Mouse (Mus musculus) fibroblast of lung, adult 2 months (primary cell): ENCODE data around the gene Ly6g5c.

Experiments
- DNase-seq: peaks from one replicate; pipeline ENCODE4 v3.0.0-alpha.2; 2011; ENCODE audit warnings: low read depth

Ly6g5c gene

DNA sequence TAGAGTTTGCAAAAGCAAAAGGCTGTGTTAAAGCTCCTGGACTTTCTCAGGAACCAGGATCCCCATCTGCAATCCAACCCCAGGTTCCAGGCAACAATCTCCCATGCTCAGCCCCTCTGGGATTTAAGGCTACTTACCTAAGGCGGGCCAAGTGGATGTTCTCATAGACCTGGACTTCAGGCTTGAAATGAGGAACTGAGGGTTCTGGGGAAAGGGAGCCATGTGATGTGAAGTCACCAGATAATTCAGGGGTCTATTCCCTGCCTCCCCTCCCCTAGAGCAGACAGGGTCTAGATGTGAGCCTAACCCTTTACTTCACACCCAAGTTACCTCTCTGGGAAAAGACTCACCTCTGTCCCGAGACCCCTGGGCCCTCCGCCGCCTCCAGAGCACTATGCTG is 27.4 kb upstream of the Ly6g5c start:
- no peak for DNase-seq

DNA sequence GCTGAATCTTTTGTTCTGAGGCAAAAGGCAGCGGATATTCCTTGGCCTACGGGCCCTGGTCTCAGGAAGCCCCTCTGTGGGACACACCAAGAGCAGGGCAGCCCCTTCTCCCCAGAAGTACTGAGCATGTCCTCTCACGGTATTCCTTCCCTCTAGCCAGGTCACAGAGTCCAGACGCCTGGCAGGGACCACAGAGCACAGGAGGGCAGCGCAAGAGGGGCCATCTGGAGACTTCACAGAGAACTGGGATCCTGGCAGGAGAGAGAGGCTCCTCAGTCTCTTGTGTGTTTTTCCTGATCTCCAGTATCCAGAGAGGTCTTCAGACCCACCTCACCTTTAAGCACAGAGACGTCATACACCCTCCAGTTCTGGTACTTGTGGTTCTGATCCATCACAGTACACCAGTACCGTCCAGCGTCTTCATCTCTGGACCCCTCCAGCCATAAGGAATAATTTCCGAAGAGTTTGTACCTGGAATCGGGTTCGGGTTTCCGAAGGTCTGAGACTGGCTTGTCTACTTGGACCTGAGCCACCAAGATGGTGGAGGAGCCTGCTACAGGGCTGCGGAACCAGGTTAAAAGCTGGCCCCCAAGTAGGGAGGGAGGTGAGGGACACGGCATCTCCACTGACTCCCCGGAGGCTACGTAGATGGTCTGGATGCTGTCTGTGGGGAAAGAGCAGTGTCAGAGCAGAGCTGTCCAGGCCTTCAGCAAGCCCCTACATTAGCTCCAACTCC is 25.1 kb upstream of the Ly6g5c start:
- no peak for DNase-seq

DNA sequence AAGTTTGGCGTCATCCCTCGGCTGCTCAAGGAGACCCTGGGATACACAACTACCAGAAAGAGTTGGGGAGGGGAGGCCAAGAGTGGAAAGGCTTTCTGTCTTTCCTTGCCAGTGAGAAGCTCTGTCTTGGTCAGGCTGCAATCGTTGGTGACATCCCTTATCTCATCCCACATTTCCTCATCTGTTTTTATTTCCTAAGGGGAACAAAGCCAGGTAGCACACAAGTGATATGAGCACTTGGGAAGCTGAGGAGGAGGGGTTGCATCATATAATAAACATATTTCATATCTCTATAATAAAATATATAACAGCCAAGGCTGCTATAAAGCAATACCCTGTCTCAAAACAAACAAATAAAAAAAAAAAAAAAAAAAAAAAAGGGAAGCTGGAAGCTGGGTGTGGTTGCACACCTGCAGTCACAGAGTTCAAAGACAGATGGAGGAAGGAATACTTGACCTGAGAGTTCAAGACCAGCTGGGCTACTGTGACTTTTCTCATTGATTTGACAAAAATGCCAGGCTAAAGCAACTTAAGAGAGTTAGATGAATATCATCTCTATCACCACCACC is 24.1 kb upstream of the Ly6g5c start:
- no peak for DNase-seq

DNA sequence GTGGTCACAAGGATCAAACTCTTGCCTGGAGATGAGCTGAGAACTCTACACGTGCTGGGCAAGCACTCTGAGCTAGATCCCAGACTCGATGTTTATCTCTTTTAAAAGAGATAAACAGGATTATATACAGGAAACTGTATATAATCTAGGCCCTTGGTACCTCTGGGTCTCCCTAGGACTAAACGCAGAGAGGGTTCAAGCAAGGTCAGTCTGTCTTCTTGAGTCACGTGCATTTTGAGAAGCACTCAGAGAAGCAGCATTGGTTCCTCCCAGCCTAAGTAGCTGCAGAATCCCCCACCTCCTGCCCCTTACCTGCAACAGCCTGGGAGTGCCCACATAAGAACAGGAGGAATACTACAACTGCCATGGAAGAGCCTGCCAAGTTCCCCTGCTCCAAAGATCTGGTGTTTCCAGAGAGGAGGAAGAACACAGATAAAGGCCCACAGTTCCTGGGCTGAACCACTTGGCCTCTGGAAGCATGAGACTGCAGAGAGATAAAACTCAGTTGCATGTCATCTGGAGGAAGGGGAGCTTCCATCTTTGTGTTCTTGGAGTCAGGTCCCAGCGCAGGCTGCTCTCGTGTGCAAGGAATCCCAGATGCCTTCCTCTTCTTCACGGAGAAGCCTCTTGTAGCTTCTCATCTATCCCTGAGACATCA is 22.7 kb upstream of the Ly6g5c start, which contains the start of gene Ly6g6f:
Gene Ly6g6f (minus strand): TSS at position 403 of the 658 bp plus-strand sequence.
- no peak for DNase-seq

DNA sequence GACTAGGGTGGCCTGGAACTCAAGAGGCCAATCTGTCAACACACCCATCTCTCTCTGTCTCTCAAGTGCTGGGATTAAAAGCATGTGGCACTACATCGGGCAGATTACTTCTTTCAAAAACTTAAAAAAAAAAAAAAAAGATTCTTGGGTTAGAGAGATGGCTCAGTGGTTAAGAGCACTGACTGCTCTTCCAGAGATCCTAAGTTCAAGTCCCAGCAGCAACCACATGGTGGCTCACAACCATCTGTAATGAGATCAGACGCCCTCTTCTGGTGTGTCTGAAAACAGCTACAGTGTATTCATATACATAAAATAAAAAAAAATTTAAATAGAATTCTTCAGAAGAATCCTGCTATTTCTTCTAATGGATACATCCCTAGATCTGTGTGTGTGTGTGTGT is 19.9 kb upstream of the Ly6g5c start:
- no peak for DNase-seq

DNA sequence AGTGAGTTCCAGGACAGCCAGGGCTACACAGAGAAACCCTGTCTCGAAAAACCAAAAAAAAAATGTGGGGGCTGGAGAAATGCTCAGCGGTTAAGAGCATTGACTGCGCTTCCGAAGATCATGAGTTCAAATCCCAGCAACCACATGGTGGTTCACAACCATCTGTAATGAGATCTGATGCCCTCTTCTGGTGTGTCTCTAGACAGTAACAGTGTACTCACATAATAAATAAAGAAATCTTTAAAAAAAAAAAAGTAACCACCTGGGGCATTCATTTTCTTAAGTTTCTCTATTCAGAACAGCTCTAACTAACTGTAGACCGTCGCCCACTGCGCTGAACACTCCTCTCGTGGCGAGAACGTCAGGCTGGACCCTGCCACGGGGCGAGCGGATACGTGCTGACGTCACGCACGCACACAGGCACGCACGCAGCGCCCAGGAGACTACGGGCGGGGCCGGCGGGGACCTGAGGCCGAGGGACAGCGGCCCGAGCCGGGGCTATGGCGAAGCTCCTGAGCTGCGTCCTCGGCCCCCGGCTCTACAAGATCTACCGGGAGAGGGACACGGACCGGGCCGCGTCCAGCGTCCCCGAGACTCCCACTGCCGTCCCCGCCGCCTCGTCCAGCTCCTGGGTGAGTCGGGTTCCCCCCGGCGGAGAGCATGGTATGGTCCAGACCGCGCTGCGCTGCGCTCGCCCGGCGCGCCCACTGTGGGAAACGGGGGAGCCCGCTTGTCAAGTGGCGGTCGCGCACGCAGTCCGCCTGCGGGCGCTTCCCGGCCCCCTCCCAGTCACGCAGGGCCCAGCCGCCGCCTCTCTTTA is 19.0 kb upstream of the Ly6g5c start, which contains the start of gene Abhd16a:
Gene Abhd16a (plus strand): TSS at position 439 of the 820 bp plus-strand sequence.
- DNase-seq, result peak; percentile 71

DNA sequence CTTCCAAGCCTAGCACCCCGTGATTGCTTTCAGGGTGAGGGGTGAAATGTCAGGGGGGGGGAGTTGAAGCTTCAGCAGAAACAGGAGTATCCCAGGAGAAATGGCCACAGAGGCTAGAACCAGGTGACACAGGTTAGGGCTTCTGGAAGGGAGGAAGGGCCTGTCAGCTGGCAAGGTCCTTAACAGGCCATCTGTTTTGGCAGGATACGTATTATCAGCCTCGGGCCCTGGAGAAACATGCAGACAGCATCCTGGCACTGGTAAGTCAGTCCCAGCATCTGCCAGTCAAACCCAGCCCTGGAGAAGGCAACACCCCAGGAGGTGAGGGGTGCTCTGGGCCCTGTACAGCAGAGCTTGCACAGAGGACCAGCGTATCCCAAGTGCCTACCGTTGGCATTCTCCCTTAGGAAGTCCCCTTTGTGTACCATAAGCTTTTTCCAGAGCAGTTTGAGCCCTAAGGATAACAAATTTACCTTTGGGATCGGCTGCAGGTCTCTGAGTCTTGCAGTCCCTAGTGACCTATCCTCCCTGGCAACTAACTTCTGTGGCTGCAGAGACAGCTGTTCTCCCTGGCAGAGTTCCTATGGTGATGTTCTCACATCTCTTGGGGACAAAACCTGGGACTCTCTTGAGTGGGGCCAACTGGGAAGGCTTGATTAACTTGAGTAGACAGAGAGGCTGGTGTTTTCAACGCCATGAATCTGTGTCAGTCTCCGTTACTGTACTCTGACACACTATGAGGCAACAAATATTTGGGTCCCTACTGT is 17.7 kb upstream of the Ly6g5c start:
- DNase-seq, result no peak

DNA sequence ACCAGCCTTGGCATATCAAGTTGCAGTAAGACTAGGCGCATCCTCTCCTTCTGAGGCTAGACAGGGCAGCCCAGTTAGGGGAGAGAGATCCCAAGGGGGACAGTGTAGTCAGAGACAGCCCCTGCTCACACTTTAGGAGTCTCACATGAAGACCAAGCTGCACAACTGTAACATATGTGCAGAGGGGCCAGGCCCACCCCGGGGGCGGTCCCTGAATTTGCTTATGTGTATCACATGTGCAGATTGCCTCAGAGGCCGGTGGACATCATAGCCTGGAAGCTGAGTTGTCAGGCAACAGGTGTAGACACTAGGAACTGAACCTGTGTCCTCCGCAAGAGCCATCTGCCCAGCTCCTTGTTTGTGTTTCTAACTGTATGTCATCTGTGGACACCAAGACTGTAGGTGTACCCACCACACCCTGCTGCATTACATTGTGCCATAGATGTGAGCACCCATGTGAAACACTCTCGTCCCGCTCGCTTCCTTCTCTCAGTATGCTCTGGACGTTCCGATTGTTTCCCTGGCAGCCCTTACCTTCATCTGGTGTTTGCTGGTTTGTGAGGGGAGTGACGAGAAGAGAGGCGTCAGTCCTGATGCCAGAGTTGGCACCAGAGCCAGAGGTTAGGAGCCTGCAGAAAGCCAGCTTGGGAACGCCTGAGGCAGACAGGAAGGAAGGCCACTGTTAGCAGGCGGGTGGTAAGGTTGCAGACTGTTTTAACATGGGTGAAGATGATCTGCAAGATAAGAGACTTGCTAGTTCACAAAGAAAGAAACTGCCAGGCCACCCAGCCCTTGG is 15.5 kb upstream of the Ly6g5c start:
- DNase-seq, result no peak

DNA sequence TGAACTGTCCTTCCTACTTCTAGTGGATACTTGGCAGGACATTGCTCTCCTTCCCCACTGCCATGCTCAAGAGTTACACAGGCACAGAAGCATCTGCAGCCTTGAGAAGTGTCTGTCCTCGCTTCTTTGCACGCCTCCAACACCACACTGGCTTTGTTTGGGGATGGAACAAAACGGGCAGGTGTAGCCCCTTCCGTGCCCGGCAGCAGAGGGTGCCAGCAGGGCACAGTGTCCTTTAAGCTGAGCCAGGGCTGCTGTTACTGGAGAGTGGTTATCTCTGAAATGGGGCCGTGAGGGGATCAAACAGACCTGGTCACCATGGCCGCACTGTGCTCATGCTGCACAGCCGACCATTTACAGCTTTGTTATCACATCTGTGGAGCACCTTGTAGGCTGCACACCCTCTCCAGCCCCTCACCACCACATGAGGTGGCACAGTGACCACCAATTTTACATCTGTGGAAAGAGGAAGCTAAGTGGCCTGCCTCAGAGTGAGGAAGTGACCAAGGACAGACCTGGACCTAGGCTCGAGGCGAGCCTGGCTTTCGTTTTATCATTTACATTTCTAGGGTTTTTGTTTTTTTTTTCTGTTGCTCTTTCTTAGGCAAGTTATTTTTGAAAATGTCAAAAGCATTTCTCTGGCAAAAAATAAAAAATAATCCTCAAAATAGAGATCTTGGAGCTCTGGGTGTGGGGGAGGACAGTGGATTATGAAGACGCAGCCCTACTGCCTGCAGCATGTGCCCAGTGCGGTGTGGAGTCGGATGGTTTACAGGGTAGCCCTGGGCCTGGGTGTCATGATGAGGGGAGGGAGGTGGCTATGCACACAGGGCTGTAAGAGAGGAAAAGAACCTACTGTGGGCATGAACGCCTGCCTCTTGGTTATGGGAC is 13.4 kb upstream of the Ly6g5c start:
- DNase-seq, result no peak

DNA sequence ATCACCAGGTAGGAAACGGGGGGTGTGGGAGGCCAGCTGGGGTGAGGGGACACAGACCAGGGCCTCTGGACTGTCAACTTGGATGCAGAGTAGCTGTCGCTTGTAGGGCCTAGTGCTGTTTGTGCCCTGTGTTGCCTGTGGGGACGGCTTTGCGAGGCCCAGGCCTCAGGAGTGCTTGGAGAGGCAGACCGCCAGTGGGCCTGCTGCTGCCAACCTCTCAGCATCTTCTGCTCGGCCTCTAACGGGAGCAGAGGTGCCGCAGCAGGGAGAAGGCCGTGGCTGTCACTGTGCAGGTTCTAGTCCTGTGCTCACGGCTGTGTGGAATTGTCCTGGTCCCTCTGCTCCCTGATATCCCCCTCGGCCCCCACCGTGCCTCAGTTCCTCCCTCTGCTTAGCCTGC is 11.5 kb upstream of the Ly6g5c start:
- no peak for DNase-seq

DNA sequence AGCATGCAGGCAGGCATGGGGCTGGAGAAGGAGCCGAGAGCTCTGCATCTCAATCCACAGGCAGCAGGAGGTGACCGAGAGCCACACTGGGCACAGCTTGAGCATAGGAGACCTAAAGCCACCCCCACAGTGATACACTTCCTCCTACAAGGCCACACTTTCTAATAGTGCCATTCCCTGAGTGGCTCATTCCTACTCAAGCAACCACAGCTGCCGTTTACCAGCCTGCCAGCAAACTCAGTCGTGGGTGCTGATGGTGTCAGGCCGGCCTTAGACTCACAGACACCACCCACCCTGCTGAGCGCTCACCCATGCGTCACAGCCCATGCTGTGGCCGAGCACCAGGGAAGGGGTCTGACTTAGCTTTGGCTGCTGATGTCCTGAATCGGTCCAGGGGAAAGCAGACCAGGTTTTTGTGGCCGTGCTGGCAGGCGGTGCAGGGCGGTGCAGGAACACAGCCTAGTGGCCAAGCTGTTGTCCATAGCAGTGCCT is 10.9 kb upstream of the Ly6g5c start:
- DNase-seq, result no peak

DNA sequence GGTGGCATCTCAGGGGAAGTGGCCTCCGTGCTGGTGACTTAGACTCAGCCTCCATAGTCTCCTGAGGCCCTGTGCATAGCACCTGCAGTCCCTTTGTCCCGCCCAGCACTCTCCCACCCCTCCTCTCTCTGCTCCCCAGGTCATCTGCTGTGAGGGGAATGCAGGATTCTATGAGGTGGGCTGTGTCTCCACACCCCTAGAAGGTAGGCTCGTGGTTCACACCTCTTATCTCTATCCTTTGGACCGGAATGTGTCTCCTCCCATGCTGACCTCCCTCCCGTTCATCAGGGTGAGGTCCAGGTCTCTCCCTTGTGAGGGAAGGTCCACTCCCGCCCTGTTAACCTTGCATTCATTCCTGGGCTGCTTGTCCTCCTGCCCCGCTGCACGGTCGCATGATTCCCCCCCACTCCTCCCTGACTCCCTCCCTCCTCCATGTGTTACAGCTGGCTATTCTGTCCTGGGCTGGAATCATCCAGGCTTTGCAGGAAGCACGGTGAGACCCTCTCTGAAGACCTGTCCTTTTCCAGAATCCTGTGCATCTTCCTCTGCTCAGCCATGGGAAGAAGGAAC is 7.8 kb upstream of the Ly6g5c start:
- DNase-seq, result no peak

DNA sequence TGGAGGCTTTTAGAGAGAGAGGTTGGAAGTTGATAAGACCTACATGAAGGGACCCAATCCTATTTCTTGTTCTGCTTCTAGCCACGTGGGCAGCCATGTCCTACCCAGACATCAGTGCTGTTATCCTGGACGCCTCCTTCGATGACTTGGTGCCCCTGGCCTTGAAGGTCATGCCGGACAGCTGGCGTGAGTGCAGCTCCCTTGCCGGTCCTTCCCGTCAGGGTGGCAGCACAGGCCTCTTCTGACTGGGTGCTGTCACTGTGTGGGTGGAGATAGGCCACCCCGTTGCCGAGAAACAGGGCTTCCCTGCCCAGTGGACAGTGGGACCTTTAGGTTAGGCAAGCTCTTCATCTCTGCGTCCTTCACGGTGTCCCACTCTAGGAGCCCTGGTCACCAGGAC is 6.9 kb upstream of the Ly6g5c start:
- no peak for DNase-seq

DNA sequence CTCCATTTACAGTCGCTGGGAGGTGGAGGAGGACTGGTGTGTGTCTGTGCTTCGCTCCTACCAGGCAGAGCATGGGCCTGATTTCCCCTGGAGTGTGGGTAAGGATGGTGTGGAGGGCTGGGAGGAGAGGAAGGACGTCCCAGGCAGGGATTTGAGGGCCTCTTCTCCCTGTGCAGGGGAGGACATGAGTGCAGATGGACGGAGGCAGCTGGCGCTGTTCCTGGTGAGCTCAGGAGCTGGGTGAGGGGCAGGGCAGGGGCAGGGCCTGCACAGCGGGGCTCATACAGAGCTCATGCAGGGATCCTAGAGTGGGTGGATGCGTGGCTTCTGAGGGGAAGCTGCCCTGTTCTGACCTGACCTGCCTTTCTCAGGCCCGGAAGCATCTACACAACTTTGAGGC is 5.8 kb upstream of the Ly6g5c start:
- DNase-seq, result no peak

DNA sequence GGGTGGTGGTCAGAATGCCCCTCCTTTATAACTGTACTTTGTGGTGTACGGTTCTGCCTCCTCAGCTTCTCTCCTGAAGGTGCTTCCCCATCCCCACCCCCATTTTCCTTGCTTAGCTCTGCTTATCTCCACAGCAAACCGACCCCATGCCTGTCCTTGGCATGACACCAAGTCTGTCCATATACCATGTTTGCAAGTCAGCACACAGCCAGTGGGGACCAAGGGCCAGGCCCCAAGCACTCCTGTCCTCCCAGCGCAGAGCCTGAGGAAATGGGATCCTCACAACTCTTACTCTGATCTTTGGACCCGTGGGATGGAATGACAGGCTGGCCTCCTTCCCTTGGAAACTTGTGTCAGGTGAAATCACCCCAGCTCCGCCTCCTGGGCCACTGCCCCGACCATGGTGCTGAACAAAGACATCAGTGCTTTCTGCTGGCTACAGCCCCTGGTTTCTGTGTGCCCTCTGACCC is 4.8 kb upstream of the Ly6g5c start:
- DNase-seq, result no peak

DNA sequence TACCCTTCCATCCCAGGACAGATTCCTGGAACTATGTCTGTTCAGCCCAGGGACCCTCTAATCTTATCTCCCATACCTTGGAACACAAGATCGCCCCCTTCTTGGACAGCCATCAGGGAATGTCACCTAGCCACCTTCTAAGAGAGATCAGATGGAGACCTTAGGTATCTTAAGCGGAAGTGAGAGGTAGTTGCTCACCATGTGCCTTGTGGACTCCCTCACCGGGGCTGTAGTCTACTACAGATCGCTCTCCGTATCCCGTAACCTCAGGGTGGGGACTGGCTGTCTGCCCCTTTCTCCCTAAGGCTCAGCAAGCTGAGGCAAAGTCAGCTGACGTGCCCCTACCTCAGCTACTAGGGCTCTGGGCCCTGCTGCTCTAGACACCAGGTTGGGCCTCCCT is 4.0 kb upstream of the Ly6g5c start:
- DNase-seq, result no peak

DNA sequence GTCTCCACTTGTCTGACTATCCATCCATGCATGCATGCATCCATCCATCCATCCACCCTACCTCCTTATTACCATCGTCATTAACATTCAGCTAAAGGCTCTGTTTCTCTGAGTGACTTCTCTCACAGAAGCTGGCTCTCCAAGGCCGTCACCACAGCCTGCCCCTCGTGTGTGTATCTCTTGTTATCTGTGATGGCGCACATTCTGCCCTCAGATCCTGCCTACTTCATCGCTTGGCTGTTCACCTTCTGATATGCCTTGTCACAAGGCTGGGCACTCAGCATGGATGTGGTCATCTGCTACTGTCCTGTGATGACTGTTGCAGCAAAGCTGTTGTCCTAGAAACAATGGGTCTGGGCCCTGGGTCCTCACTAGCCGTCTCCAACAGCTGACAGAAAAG is 3.3 kb upstream of the Ly6g5c start:
- no peak for DNase-seq

DNA sequence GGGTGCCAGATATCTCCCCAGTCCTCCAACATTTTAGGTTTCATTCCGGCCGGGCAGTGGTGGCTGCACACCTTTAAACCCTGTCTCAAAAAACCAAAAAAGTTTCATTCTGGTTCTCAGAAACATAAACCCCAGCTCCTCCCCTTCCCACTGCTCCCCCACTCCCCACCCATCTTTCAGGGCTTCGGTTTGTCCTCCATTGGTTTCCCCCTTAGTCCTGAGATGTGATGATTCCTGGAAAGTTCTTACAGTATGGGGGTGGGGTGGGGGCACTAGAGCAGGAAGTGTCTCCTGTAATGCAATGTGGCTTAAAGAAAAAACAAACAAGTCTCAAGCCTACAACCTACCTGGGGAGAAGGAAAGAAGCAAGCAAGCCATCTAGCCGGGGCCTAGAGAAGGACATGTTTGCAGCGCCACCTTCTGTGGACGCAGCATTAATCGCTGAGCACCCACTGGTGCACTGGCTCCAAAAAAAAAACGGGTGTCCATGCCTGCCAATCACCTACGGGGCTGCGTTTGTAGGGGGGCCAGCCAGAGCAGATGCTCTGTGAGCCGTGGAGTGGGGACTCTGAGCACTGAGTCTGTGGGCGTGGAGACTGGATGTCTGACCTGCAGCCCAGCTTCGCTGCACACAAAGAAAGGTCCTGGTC is 2.2 kb upstream of the Ly6g5c start:
- DNase-seq, result no peak

DNA sequence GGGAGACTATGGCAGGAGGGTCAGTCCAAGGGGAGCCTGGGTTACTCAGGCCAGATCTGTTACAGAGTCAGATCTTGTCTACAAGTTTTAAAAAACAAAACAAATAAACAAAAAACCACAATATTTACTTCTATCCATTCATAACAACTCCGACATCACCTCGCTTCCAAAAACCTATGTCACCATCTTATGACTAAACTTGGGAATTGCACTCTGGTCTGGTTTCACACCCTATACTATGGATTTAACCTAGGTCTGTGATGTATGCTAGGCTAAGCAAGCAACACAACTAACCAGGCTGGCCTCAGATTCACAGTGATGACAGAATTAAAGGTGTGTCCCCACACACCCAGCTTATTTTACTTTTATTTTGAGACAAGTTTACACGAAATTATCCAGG is 1.6 kb upstream of the Ly6g5c start:
- DNase-seq, result no peak
